Mouse (Mus musculus) bone marrow, adult 2 months (tissue): ENCODE results near the gene Qser1.

ENCODE experiments used
- CTCF ChIP-seq: fragments of 200-500 bp; IDR thresholded peaks from 2 replicates; pipeline ENCODE4 v1.5.1; 2011; ENCODE audit warnings: low read length, control low read depth; ENCODE audit not compliant: control insufficient read depth, insufficient read depth
- POLR2A ChIP-seq: fragments of 200-500 bp; IDR thresholded peaks from 2 replicates; pipeline ENCODE4 v1.6.1; 2011; ENCODE audit warnings: low read depth, mild to moderate bottlenecking, control low read depth, low read length, borderline replicate concordance; ENCODE audit not compliant: control insufficient read depth

DNA sequence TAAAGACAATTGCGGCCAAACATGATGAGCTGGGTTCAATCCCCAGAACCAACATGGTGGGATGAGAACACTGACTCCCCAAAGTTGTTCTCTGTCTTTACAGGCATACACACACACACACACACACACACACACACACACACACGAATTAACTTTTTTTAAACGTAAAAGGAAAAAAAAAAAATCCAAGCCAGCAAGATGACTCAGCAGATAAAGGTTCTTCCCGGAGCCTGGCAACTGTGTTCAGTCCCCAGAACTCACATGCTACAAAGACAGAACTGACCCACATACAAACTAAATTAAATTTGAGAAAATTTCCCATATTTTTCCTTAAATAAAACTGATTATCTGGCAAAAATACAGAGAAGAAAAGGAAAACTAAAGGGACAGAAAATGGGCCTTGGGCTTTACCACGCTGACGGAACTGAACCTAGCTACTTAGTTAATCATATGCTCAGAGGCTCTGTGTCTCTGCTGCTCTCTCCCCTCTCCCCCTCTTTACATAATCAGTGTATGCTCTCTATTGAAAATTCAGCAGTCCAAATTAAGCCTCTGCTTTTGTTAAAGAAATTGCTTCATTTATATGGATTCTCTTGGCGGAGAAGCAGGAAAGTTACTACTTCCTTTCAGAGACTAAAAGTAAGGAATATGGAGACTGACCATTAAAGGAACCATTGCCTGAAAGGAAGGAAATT is 83.9 kb downstream of the Qser1 start:
- TF ChIP-seq CTCF (no peak), POLR2A (no peak)
